Mouse (Mus musculus): Measurements from ENCODE around the gene Mapkbp1. TPM values are rescaled to one million over a fixed set of nuclear protein-coding genes. Genes with fewer than 3 reads are reported as not detected.

The Mapkbp1 gene
- total and polyA plus RNA-seq, 2 experiments from 2014 or later, result 5.5 to 41.3 TPM

- no peak for ATAC-seq
- Histone ChIP-seq H3K27me3 (ENCODE audit: insufficient read depth, low read length) (no peaks in the 10 kb centered on the region), H3K4me2 (ENCODE audit: low read depth, low read length) (no peak overlapping the region), H3K9me3 (ENCODE audit: low read length) (no peaks in the 10 kb centered on the region), H3K9ac (replicated peaks; ENCODE audit: low read length) (no peak overlapping the region), H3K27ac (no peak overlapping the region), H3K36me3 (ENCODE audit: insufficient read depth, low read length) (0 out of 2 replicates have a peak, but pooled peaks cover 4% of the 10 kb centered on the region), H3K4me3 (ENCODE audit: low read length) (no peak overlapping the region), H3K4me1 (ENCODE audit: insufficient read depth, low read length) (no peaks in the 10 kb centered on the region)
- WGBS, result 68% methylated on average over 8 of the region's 8 CpGs
- no peak for TF ChIP-seq CTCF (IDR thresholded peaks at IDR 0.05; ENCODE audit: low read depth)
- no peak for DNase-seq (ENCODE audit: low spot score)
These were observed 13.4 kb downstream of the Mapkbp1 start for GRCm38 (mm10) chr2:119985871-119986270.

- Histone ChIP-seq H3K9me3 (ENCODE audit: low read length) (no peaks in the 10 kb centered on the region), H3K36me3 (ENCODE audit: insufficient read depth, low read length) (0 out of 2 replicates have a peak, but pooled peaks cover 4% of the 10 kb centered on the region), H3K4me3 (ENCODE audit: low read length) (no peak overlapping the region), H3K27ac (no peak overlapping the region), H3K4me1 (ENCODE audit: insufficient read depth, low read length) (no peaks in the 10 kb centered on the region), H3K27me3 (ENCODE audit: insufficient read depth, low read length) (no peaks in the 10 kb centered on the region), H3K4me2 (ENCODE audit: low read depth, low read length) (no peak overlapping the region), H3K9ac (replicated peaks; ENCODE audit: low read length) (no peak overlapping the region)
- TF ChIP-seq CTCF (IDR thresholded peaks at IDR 0.05; ENCODE audit: low read depth), result no peak
- no peak for DNase-seq (ENCODE audit: low spot score)
- WGBS, result 64% methylated on average over 6 of the region's 6 CpGs
- no peak for ATAC-seq
These were observed 13.9 kb downstream of the Mapkbp1 start for GRCm38 (mm10) chr2:119986369-119986768.

DNA sequence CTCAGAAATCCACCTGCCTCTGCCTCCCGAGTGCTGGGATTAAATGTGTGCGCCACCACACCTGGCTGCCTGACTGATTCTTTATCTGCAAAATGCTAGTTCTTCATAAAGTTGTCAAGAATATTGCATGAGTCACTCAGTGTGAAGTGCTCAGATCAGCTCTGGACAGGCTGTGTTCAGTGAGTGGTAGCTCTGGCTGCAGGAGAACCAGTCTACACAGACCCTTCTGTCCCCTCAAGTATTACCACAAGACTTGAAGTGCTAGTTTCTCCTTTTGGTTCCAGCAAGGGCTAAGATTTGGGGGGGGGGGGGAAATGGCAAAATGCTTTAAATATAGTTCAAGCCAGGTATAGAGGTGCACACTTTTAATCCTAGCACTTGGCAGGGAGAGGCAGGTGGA, 14.9 kb downstream of the Mapkbp1 start:
- H3K9me3 ChIP-seq (ENCODE audit: low read length), result no peaks in the 10 kb centered on the region
- H3K36me3 ChIP-seq (ENCODE audit: insufficient read depth, low read length), result 0 out of 2 replicates have a peak, but pooled peaks cover 4% of the 10 kb centered on the region
- no peak overlapping the region for H3K27ac ChIP-seq
- no peak for DNase-seq (ENCODE audit: low spot score)
- no peak for TF ChIP-seq CTCF (IDR thresholded peaks at IDR 0.05; ENCODE audit: low read depth)
- no peak overlapping the region for H3K9ac ChIP-seq (replicated peaks; ENCODE audit: low read length)
- no peaks in the 10 kb centered on the region for H3K27me3 ChIP-seq (ENCODE audit: insufficient read depth, low read length)
- no peak overlapping the region for H3K4me2 ChIP-seq (ENCODE audit: low read depth, low read length)
- 98% methylated on average over 2 of the region's 2 CpGs for WGBS
- no peak overlapping the region for H3K4me3 ChIP-seq (ENCODE audit: low read length)
- no peak for ATAC-seq
- H3K4me1 ChIP-seq (ENCODE audit: insufficient read depth, low read length), result no peaks in the 10 kb centered on the region

GRCm38 (mm10) chr2:119988952-119989351, 16.5 kb downstream of the Mapkbp1 start:
- Histone ChIP-seq H3K27me3 (ENCODE audit: insufficient read depth, low read length) (no peaks in the 10 kb centered on the region), H3K4me2 (ENCODE audit: low read depth, low read length) (no peak overlapping the region), H3K9ac (replicated peaks; ENCODE audit: low read length) (no peak overlapping the region), H3K27ac (no peak overlapping the region), H3K36me3 (ENCODE audit: insufficient read depth, low read length) (no peaks in the 10 kb centered on the region), H3K4me3 (ENCODE audit: low read length) (no peak overlapping the region), H3K9me3 (ENCODE audit: low read length) (no peaks in the 10 kb centered on the region), H3K4me1 (ENCODE audit: insufficient read depth, low read length) (no peaks in the 10 kb centered on the region)
- no peak for TF ChIP-seq CTCF (IDR thresholded peaks at IDR 0.05; ENCODE audit: low read depth)
- ATAC-seq (no peak), DNase-seq (ENCODE audit: low spot score) (no peak)
- WGBS, result 89% methylated on average over 4 of the region's 4 CpGs

GRCm38 (mm10) chr2:119990881-119991280, 18.4 kb downstream of the Mapkbp1 start:
- TF ChIP-seq CTCF (IDR thresholded peaks at IDR 0.05; ENCODE audit: low read depth), result no peak
- Histone ChIP-seq H3K9ac (replicated peaks; ENCODE audit: low read length) (no peak overlapping the region), H3K27ac (no peak overlapping the region), H3K4me3 (ENCODE audit: low read length) (no peak overlapping the region), H3K4me2 (ENCODE audit: low read depth, low read length) (no peak overlapping the region), H3K27me3 (ENCODE audit: insufficient read depth, low read length) (no peaks in the 10 kb centered on the region), H3K4me1 (ENCODE audit: insufficient read depth, low read length) (no peaks in the 10 kb centered on the region), H3K36me3 (ENCODE audit: insufficient read depth, low read length) (no peaks in the 10 kb centered on the region), H3K9me3 (ENCODE audit: low read length) (no peaks in the 10 kb centered on the region)
- no peak for ATAC-seq
- 89% methylated on average over 6 of the region's 6 CpGs for WGBS
- no peak for DNase-seq (ENCODE audit: low spot score)

GRCm38 (mm10) chr2:119992349-119992748, 19.9 kb downstream of the Mapkbp1 start:
- Histone ChIP-seq H3K9me3 (ENCODE audit: low read length) (no peaks in the 10 kb centered on the region), H3K27me3 (ENCODE audit: insufficient read depth, low read length) (no peaks in the 10 kb centered on the region), H3K27ac (no peak overlapping the region), H3K9ac (replicated peaks; ENCODE audit: low read length) (no peak overlapping the region), H3K4me1 (ENCODE audit: insufficient read depth, low read length) (no peaks in the 10 kb centered on the region), H3K4me3 (ENCODE audit: low read length) (no peak overlapping the region), H3K4me2 (ENCODE audit: low read depth, low read length) (no peak overlapping the region), H3K36me3 (ENCODE audit: insufficient read depth, low read length) (no peaks in the 10 kb centered on the region)
- ATAC-seq, result no peak
- no peak for TF ChIP-seq CTCF (IDR thresholded peaks at IDR 0.05; ENCODE audit: low read depth)
- whole genome bisulfite sequencing, result 81% methylated on average over 2 of the region's 2 CpGs
- no peak for DNase-seq (ENCODE audit: low spot score)

- ATAC-seq (no peak), DNase-seq (ENCODE audit: low spot score) (no peak)
- Histone ChIP-seq H3K9me3 (ENCODE audit: low read length) (no peaks in the 10 kb centered on the region), H3K27ac (no peak overlapping the region), H3K4me2 (ENCODE audit: low read depth, low read length) (no peak overlapping the region), H3K4me3 (ENCODE audit: low read length) (no peak overlapping the region), H3K36me3 (ENCODE audit: insufficient read depth, low read length) (no peaks in the 10 kb centered on the region), H3K4me1 (ENCODE audit: insufficient read depth, low read length) (no peaks in the 10 kb centered on the region), H3K9ac (replicated peaks; ENCODE audit: low read length) (no peak overlapping the region), H3K27me3 (ENCODE audit: insufficient read depth, low read length) (no peaks in the 10 kb centered on the region)
- 48% methylated on average over 2 of the region's 2 CpGs for WGBS
- no peak for TF ChIP-seq CTCF (IDR thresholded peaks at IDR 0.05; ENCODE audit: low read depth)
These were observed 21.0 kb downstream of the Mapkbp1 start for GRCm38 (mm10) chr2:119993515-119993914.
